Mouse (Mus musculus) C2C12 (cell line): ENCODE data around the gene Capzb. TPM values are rescaled to one million over a fixed set of nuclear protein-coding genes. Genes with fewer than 3 reads are reported as not detected.

Experiments
- H3K27me3 ChIP-seq: one replicate; pipeline ENCODE4 v1.6.1; 2011; ENCODE audit not compliant: control insufficient read depth, insufficient read depth, insufficient read length
- H3K36me3 ChIP-seq: one replicate; pipeline ENCODE4 v1.6.1; 2011; ENCODE audit not compliant: control insufficient read depth, insufficient read depth
- H3K4me3 ChIP-seq: one replicate; pipeline ENCODE4 v1.5.1; 2011; ENCODE audit warnings: mild to moderate bottlenecking, control low read depth; ENCODE audit not compliant: poor library complexity, insufficient read depth, severe bottlenecking
- H3K79me2 ChIP-seq: one replicate; pipeline ENCODE4 v1.6.1; 2011; ENCODE audit not compliant: control insufficient read depth, insufficient read depth
- H3K79me3 ChIP-seq: one replicate; pipeline ENCODE4 v1.6.1; 2011; ENCODE audit warnings: low read depth, control low read depth
- H3ac ChIP-seq: one replicate; pipeline ENCODE3; 2011; ENCODE audit warnings: low read depth; ENCODE audit not compliant: control insufficient read depth, insufficient read length
- CEBPB ChIP-seq: IDR thresholded peaks from one replicate; pipeline ENCODE4 v1.6.1; 2011; ENCODE audit warnings: low read depth, mild to moderate bottlenecking, control low read depth, moderate library complexity
- CTCF ChIP-seq: IDR thresholded peaks from one replicate; pipeline ENCODE4 v1.5.1; 2011; ENCODE audit not compliant: control insufficient read depth, insufficient read depth, insufficient read length
- FOSL1 ChIP-seq: IDR thresholded peaks from one replicate; pipeline ENCODE4 v1.8.0; 2011; ENCODE audit warnings: mild to moderate bottlenecking, low read length; ENCODE audit not compliant: poor library complexity, insufficient read depth, severe bottlenecking
- MAX ChIP-seq: IDR thresholded peaks from one replicate; pipeline ENCODE4 v1.6.1; 2011; ENCODE audit warnings: mild to moderate bottlenecking, control low read depth
- MYOD1 ChIP-seq: IDR thresholded peaks from one replicate; pipeline ENCODE4 v1.6.1; 2011; ENCODE audit warnings: low read depth; ENCODE audit not compliant: control insufficient read depth, insufficient read length
- MYOG ChIP-seq: IDR thresholded peaks from one replicate; pipeline ENCODE4 v1.6.1; 2011; ENCODE audit not compliant: control insufficient read depth, insufficient read length; ENCODE audit errors: extremely low read depth
- USF1 ChIP-seq: IDR thresholded peaks from one replicate; pipeline ENCODE4 v1.6.1; 2011; ENCODE audit warnings: low read depth, mild to moderate bottlenecking, control low read depth, moderate library complexity
- polyA plus RNA-seq: library from polyadenylated mRNA; unstranded; fragments of >200 nt; fragmentation: generic; extraction: Trizol; gene quantifications from one replicate; pipeline ENCODE4 v1.2.1, GENCODE M21; 2012; ENCODE audit warnings: missing spikeins

Gene Capzb
- polyA plus RNA-seq, 1 experiment, result 362 TPM

GRCm38 (mm10) chr4:139176023-139176422, 16.7 kb upstream of the Capzb start:
- Histone ChIP-seq H3K79me3 (no peaks in the 10 kb centered on the region), H3K36me3 (no peaks in the 10 kb centered on the region), H3ac (no peak overlapping the region), H3K27me3 (no peaks in the 10 kb centered on the region), H3K79me2 (no peaks in the 10 kb centered on the region), H3K4me3 (no peak overlapping the region)
- TF ChIP-seq MYOD1 (no peak), CTCF (no peak), USF1 (no peak)

- H3K36me3 ChIP-seq, result no peaks in the 10 kb centered on the region
- H3K79me2 ChIP-seq, result no peaks in the 10 kb centered on the region
- no peak overlapping the region for H3ac ChIP-seq
- TF ChIP-seq MYOD1, result no peak
- TF ChIP-seq CEBPB, result no peak
- no peak for TF ChIP-seq FOSL1
- no peak for TF ChIP-seq MYOG
- no peak for TF ChIP-seq USF1
- H3K27me3 ChIP-seq, result no peaks in the 10 kb centered on the region
- H3K4me3 ChIP-seq, result no peak overlapping the region
- H3K79me3 ChIP-seq, result no peaks in the 10 kb centered on the region
Observed at GRCm38 (mm10) chr4:139177921-139178320, 14.8 kb upstream of the Capzb start.

- H3K27me3 ChIP-seq, result no peaks in the 10 kb centered on the region
- TF ChIP-seq CTCF, result no peak
- TF ChIP-seq CEBPB, result no peak
- no peak for TF ChIP-seq MYOD1
- TF ChIP-seq MAX, result no peak
- TF ChIP-seq FOSL1, result no peak
- TF ChIP-seq MYOG, result no peak
- TF ChIP-seq USF1, result no peak
- H3K79me2 ChIP-seq, result no peaks in the 10 kb centered on the region
- H3K36me3 ChIP-seq, result no peaks in the 10 kb centered on the region
- H3K79me3 ChIP-seq, result no peaks in the 10 kb centered on the region
- H3ac ChIP-seq, result no peak overlapping the region
- H3K4me3 ChIP-seq, result no peak overlapping the region
Observed at GRCm38 (mm10) chr4:139178377-139178776, 14.3 kb upstream of the Capzb start.

- no peak for TF ChIP-seq FOSL1
- TF ChIP-seq CTCF, result no peak
- no peak for TF ChIP-seq MYOG
- TF ChIP-seq USF1, result no peak
- TF ChIP-seq MYOD1, result no peak
- TF ChIP-seq MAX, result no peak
- TF ChIP-seq CEBPB, result no peak
- no peak overlapping the region for H3K4me3 ChIP-seq
- H3K27me3 ChIP-seq, result no peaks in the 10 kb centered on the region
- H3K36me3 ChIP-seq, result no peaks in the 10 kb centered on the region
- H3ac ChIP-seq, result no peak overlapping the region
- H3K79me2 ChIP-seq, result no peaks in the 10 kb centered on the region
- H3K79me3 ChIP-seq, result no peaks in the 10 kb centered on the region
Observed at GRCm38 (mm10) chr4:139179218-139179617, 13.5 kb upstream of the Capzb start.

- Histone ChIP-seq H3K4me3 (no peak overlapping the region), H3K79me3 (no peaks in the 10 kb centered on the region), H3ac (no peak overlapping the region), H3K27me3 (no peaks in the 10 kb centered on the region), H3K79me2 (no peaks in the 10 kb centered on the region), H3K36me3 (no peaks in the 10 kb centered on the region)
- TF ChIP-seq FOSL1 (no peak), CEBPB (no peak), MAX (no peak), CTCF (no peak)
Observed at GRCm38 (mm10) chr4:139179731-139180625, 12.7 kb upstream of the Capzb start.

- Histone ChIP-seq H3K79me2 (no peaks in the 10 kb centered on the region), H3ac (no peak overlapping the region), H3K36me3 (no peaks in the 10 kb centered on the region), H3K27me3 (no peaks in the 10 kb centered on the region), H3K79me3 (no peaks in the 10 kb centered on the region), H3K4me3 (no peak overlapping the region)
- no peak for TF ChIP-seq CEBPB
- TF ChIP-seq MYOG, result no peak
- no peak for TF ChIP-seq FOSL1
Observed at GRCm38 (mm10) chr4:139182511-139182910, 10.2 kb upstream of the Capzb start.
